Mouse (Mus musculus) cortical plate, adult 2 months (tissue): ENCODE results near the gene Zfp644. TPM values are rescaled to one million over a fixed set of nuclear protein-coding genes. Genes with fewer than 3 reads are reported as not detected.

ENCODE experiments used
- H3K27ac ChIP-seq: fragments of 200-500 bp; 2 replicates; pipeline ENCODE4 v1.5.1; 2012; ENCODE audit warnings: low read length, control low read depth, inconsistent platforms; ENCODE audit not compliant: insufficient read depth
- H3K4me1 ChIP-seq: fragments of 200-500 bp; 2 replicates; pipeline ENCODE4 v1.6.1; 2011; ENCODE audit warnings: low read length; ENCODE audit not compliant: control insufficient read depth, insufficient read depth
- H3K4me3 ChIP-seq: fragments of 200-500 bp; 2 replicates; pipeline ENCODE4 v1.5.1; 2011; ENCODE audit warnings: mild to moderate bottlenecking, low read length, control low read depth; ENCODE audit not compliant: insufficient read depth
- CTCF ChIP-seq: fragments of 200-500 bp; IDR thresholded peaks from 2 replicates; pipeline ENCODE4 v1.5.1; 2011; ENCODE audit warnings: mild to moderate bottlenecking, control low read depth, low read length; ENCODE audit not compliant: insufficient read depth; ENCODE audit errors: extremely low read depth
- POLR2A ChIP-seq: fragments of 200-500 bp; IDR thresholded peaks from 2 replicates; pipeline ENCODE4 v1.6.1; 2011; ENCODE audit warnings: mild to moderate bottlenecking, low read length, control low read depth; ENCODE audit not compliant: insufficient read depth; ENCODE audit errors: extremely low read depth
- polyA plus RNA-seq: library from polyadenylated mRNA; depleted of rRNA; stranded (reverse); fragments of >200 nt; gene quantifications from 2 replicates; pipeline ENCODE4 v1.2.3, GENCODE M21; 2012; rRNA removed

Zfp644 gene
- polyA plus RNA-seq, 1 experiment = 41.2 TPM

DNA sequence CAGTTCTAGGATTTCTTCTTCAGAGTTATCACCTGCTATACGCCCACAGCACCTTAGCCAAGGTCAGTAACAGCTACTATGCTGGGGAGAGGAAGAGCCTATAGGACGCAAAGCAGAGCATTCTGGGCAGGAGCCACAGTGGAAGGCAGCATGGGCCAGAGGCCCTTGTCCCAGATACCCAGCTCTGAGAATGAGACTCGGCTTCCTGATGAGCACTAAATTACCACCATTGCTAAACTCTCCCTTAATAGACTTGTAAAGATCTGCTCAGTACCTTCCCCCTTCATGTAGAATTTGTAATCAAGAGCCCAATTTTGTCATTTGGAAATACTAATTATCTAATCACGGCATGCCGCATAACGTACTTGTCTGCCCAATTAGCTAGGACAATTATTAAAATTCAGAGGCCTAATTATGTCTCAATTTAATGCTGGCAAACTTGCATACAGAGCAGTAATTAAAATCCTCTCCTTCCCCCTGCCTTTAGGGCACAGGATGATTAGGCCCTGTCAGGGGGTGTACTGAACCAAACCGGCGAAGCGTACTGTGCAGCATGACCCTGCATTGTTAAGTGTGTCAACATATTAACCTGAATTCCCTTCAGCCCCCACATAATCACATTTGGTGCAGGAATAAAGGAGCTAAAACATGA, 119.7 kb downstream of the Zfp644 start:
- no peak overlapping the region for H3K27ac ChIP-seq
- no peaks in the 10 kb centered on the region for H3K4me1 ChIP-seq
- H3K4me3 ChIP-seq = no peak overlapping the region
- TF ChIP-seq POLR2A (no peak), CTCF (no peak)

DNA sequence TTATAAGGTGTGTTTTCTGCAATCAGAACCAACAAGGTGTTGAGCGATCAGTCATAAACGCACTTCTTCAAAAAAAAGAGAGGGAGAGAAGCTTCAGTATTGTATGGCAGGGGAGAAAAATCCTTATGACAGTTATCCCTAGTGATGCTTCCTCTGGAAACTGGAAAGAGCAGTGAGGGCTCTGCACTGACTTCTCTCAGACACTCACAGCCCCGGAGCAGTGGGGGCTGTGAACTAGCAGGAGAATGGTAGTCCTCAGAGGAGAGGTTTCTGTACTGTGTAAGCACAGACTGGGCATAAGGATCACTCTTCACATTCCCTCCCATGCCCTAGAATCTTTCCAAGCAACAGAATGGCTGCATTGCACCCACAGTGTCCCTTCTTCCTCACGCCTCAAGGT, 122.0 kb downstream of the Zfp644 start:
- H3K4me1 ChIP-seq = no peaks in the 10 kb centered on the region
- TF ChIP-seq CTCF = no peak
- TF ChIP-seq POLR2A = no peak
- peak overlapping the region; percentile 43; the same call in 1 of the 2 replicates for H3K4me3 ChIP-seq
- no peak overlapping the region for H3K27ac ChIP-seq

DNA sequence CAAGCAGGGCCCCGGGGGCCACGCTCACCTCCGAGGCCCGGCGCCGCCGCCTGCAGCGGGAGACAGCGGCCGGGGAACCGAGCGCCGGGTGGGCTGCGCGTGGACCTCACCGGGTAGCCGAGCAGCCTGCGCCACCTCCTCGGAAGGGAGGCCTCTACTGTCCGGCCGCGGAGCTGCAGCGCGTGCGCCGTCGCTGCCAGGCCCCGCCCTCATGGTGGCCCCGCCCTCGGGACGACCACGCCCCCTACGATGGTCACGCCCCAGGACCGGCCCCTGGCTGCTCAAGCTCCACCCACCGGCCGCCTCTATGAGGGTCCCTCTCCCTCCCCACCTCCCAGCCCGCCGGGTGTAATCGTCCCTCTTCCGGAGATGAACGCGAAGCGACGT, 122.5 kb downstream of the Zfp644 start:
- Histone ChIP-seq H3K4me3 (peak overlapping the region; percentile 43), H3K4me1 (no peaks in the 10 kb centered on the region), H3K27ac (no peak overlapping the region)
- 0 out of 2 replicates have a peak, but pooled peaks have one; percentile 28 for TF ChIP-seq CTCF
- peak; percentile 51; the same call in 1 of the 2 replicates for TF ChIP-seq POLR2A

DNA sequence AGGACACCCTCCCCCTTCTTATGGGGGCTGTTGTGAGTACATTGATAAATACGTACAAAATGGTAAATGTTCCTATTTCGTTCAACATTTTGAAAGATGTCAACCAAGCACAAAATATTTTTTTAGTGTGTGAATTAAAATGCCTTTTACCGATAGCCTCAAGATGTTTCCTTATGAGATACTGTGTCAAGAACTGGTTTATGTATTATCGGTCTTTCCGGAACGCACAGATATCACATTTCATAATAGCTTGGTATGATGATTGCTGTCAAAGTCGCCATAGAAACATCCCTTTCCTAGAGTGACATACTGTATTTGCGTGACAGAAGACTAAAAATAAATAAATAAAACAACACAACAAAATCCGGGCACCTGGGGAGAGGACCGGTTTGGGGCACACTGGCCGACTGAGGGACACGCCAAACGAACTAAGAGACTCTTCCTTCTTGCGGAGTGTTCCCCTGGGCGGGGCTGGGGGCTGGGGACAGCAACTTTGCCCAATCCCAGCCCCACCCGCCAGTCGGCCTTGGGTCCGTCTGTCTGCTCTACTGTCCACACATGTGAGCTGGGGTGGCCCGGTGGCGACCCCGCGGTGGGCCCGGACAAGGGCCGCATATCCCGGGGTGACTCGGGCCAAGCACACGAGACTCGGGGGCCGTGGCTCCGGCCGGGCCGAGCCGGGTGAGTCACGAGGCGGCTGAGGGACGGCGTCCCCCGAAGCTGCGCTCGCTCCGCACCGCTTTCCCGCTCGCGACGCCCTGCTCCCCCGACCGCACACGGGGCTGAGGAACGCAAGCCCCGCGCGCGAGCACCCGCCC, 123.1 kb downstream of the Zfp644 start:
- Histone ChIP-seq H3K4me3 (peak overlapping the region; percentile 43), H3K4me1 (no peaks in the 10 kb centered on the region), H3K27ac (no peak overlapping the region)
- TF ChIP-seq CTCF (no peak), POLR2A (no peak)

Other genes with a start within 250 kb of the Zfp644 start
- gene Barhl2, start 239.1 kb downstream of the Zfp644 start, polyA plus RNA-seq = 0.06 TPM in 1 of 2 replicates, not detected in the other
- not detected in 2 replicates for gene Gm17304, start 88.2 kb downstream of the Zfp644 start, polyA plus RNA-seq
- gene Hfm1, start 229.0 kb upstream of the Zfp644 start, polyA plus RNA-seq = 1.7 and 1.8 TPM in 2 replicates